Mouse (Mus musculus): ENCODE measurements at regions not wholly inside any gene's neighbourhood (a gene's known extent, or its start where the extent isn't known, plus 50 kb on each side); places are given as distances from the start of the nearest gene placed in this dataset.

- DNase-seq (ENCODE audit: low spot score) = no peak
Observed at GRCm38 (mm10) chr10:111881339-111882211, 90.9 kb upstream of the Krr1 start.

- no peak for DNase-seq (ENCODE audit: low spot score)
Observed at GRCm38 (mm10) chr10:111882521-111882920, 89.9 kb upstream of the Krr1 start.

GRCm38 (mm10) chr10:111884701-111885100, 87.8 kb upstream of the Krr1 start:
- no peak for DNase-seq (ENCODE audit: low spot score)

- DNase-seq (ENCODE audit: low spot score) = no peak
Observed at GRCm38 (mm10) chr10:111889111-111889510, 83.4 kb upstream of the Krr1 start.

- DNase-seq (ENCODE audit: low spot score) = no peak
Observed at GRCm38 (mm10) chr10:111893489-111893888, 79.0 kb upstream of the Krr1 start.

GRCm38 (mm10) chr10:111893941-111894340, 78.5 kb upstream of the Krr1 start:
- DNase-seq (ENCODE audit: low spot score) = peak; percentile 15

GRCm38 (mm10) chr10:111897361-111897760, 75.1 kb upstream of the Krr1 start:
- no peak for DNase-seq (ENCODE audit: low spot score)

GRCm38 (mm10) chr10:111900723-111901716, 71.4 kb upstream of the Krr1 start:
- no peak for DNase-seq (ENCODE audit: low spot score)

GRCm38 (mm10) chr10:111903956-111904355, 68.5 kb upstream of the Krr1 start:
- DNase-seq (ENCODE audit: low spot score) = no peak

- no peak for DNase-seq (ENCODE audit: low spot score)
Observed at GRCm38 (mm10) chr10:111907836-111908235, 64.6 kb upstream of the Krr1 start.

GRCm38 (mm10) chr10:111912561-111912960, 59.9 kb upstream of the Krr1 start:
- no peak for DNase-seq (ENCODE audit: low spot score)

GRCm38 (mm10) chr10:111913066-111913785, 59.2 kb upstream of the Krr1 start:
- no peak for DNase-seq (ENCODE audit: low spot score)

GRCm38 (mm10) chr10:111914231-111914630, 58.2 kb upstream of the Krr1 start:
- no peak for DNase-seq (ENCODE audit: low spot score)

GRCm38 (mm10) chr10:111918071-111918507, 54.4 kb upstream of the Krr1 start:
- no peak for DNase-seq (ENCODE audit: low spot score)

- DNase-seq (ENCODE audit: low spot score) = no peak
Observed at GRCm38 (mm10) chr10:111919475-111919874, 53.0 kb upstream of the Krr1 start.

GRCm38 (mm10) chr10:111921492-111921891, 51.0 kb upstream of the Krr1 start:
- DNase-seq (ENCODE audit: low spot score) = peak; percentile 9

All from ovary, postnatal 36 days (tissue).